Mouse (Mus musculus) lung, embryonic 14.5 days (tissue): ENCODE results near the gene Pacrg. TPM values are rescaled to one million over a fixed set of nuclear protein-coding genes. Genes with fewer than 3 reads are reported as not detected.

Experiments used
- ATAC-seq: fragments of 200-750 bp; cut with Nextera tagmentation; 2 replicates; pipeline ENCODE4 v1.8.0; 2017; ENCODE audit warnings: mild to moderate bottlenecking, moderate TSS enrichment, moderate library complexity; ENCODE audit not compliant: insufficient read depth
- DNase-seq: peaks from one replicate; pipeline ENCODE4 v3.0.0-alpha.2; 2015
- H3K27ac ChIP-seq: fragments of 300-500 bp; sonication (generic); 2 replicates; pipeline ENCODE4 v1.5.1; 2014; ENCODE audit warnings: low read depth, mild to moderate bottlenecking, moderate library complexity
- H3K27me3 ChIP-seq: fragments of 300-500 bp; sonication (generic); 2 replicates; pipeline ENCODE4 v1.6.1; 2014; ENCODE audit warnings: low read length, control low read depth; ENCODE audit not compliant: insufficient read depth
- H3K36me3 ChIP-seq: fragments of 300-500 bp; sonication (generic); 2 replicates; pipeline ENCODE4 v1.6.1; 2014; ENCODE audit warnings: control low read depth; ENCODE audit not compliant: insufficient read depth
- H3K4me1 ChIP-seq: fragments of 300-500 bp; sonication (generic); 2 replicates; pipeline ENCODE4 v1.6.1; 2014; ENCODE audit warnings: antibody characterized with exemption, control low read depth; ENCODE audit not compliant: insufficient read depth
- H3K4me2 ChIP-seq: fragments of 300-500 bp; sonication (generic); 2 replicates; pipeline ENCODE4 v1.6.1; 2014; ENCODE audit warnings: mild to moderate bottlenecking
- H3K4me3 ChIP-seq: fragments of 300-500 bp; sonication (generic); 2 replicates; pipeline ENCODE4 v1.5.1; 2014; ENCODE audit warnings: low read depth, low read length
- H3K9ac ChIP-seq: fragments of 300-500 bp; sonication (generic); 2 replicates; pipeline ENCODE4 v1.6.1; 2014
- H3K9me3 ChIP-seq: fragments of 300-500 bp; sonication (generic); 2 replicates; pipeline ENCODE4 v1.6.1; 2016; ENCODE audit warnings: low read depth, low read length, control low read depth
- CTCF ChIP-seq: IDR thresholded peaks from 2 replicates; pipeline ENCODE4 v1.5.1; 2016; ENCODE audit warnings: antibody characterized with exemption, low read depth
- WGBS: fragments of 180-500 bp; shearing (Covaris S2); extraction: QIAGEN DNeasy Blood & Tissue Kit; methylation state at CpG from one replicate; pipeline ENCODE4 v1.1.7; 2014; 5-methylcytosine and 5-hydroxymethylcytosine counted together
- polyA plus RNA-seq: library from polyadenylated mRNA; unstranded; fragments of >200 nt; fragmentation: Nextera tagmentation; extraction: Ambion mirVana; gene quantifications from 2 replicates; pipeline ENCODE4 v1.2.1, GENCODE M21; 2014

Pacrg gene
- polyA plus RNA-seq, 1 experiment from 2014 or later: 2.2 TPM

DNA sequence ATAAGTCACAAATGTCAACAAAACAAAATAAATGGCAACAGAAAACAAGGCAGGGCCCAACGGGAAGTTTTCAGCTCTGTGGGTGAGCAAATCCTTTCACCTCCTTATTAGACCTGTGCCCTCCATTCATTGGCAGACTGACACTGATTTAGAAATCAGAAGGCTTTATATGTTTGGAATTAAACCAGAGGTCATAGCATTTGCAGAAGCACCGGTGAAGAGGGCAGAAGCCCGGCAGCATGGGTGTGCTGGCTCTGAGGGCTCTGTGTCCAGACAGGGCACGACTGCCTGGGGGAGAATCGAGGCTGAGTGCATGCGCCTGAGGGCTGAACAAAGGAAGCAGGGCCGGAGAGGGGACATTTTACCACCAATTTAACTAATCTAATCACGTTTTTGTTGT lies 344.5 kb downstream of the Pacrg start:
- no peak overlapping the region for H3K4me3 ChIP-seq
- no peak for DNase-seq
- no peak overlapping the region for H3K27ac ChIP-seq
- WGBS: 46% methylated on average over 8 of the region's 8 CpGs
- TF ChIP-seq CTCF: no peak
- no peaks in the 10 kb centered on the region for H3K9me3 ChIP-seq
- no peaks in the 10 kb centered on the region for H3K27me3 ChIP-seq
- peaks cover 20% of the 10 kb centered on the region; the same call in 1 of the 2 replicates for H3K4me1 ChIP-seq
- H3K9ac ChIP-seq: no peak overlapping the region
- H3K4me2 ChIP-seq: no peak overlapping the region
- 0 out of 2 replicates have a peak, but pooled peaks have one; percentile 37 for ATAC-seq
- no peaks in the 10 kb centered on the region for H3K36me3 ChIP-seq

DNA sequence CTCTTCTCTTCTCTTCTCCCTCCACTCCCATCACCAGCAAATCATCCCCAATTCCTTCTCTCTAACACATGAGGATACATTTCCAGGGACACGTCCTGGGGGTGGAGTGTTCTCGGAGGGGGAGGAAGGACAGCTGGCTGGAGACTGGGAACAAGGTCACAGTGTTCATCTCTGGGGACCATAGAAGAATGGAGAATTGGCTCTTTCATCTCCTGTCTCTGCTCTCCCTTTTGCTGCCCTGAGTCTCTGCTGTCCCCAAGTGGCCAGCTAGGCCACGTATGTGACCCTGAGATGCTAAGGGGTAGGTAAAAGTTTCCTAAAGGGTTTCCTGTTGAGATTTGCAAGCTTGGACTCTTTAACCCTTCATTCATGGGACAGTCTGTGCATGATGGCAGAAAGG lies 347.0 kb downstream of the Pacrg start:
- no peaks in the 10 kb centered on the region for H3K9me3 ChIP-seq
- H3K4me2 ChIP-seq: no peak overlapping the region
- H3K27ac ChIP-seq: no peak overlapping the region
- no peak overlapping the region for H3K4me3 ChIP-seq
- H3K36me3 ChIP-seq: no peaks in the 10 kb centered on the region
- TF ChIP-seq CTCF: peak; percentile 76
- ATAC-seq (no peak), DNase-seq (peak; percentile 56)
- H3K4me1 ChIP-seq: peaks cover 26% of the 10 kb centered on the region
- no peak overlapping the region for H3K9ac ChIP-seq
- 37% methylated on average over 3 of the region's 3 CpGs for WGBS
- no peaks in the 10 kb centered on the region for H3K27me3 ChIP-seq

DNA sequence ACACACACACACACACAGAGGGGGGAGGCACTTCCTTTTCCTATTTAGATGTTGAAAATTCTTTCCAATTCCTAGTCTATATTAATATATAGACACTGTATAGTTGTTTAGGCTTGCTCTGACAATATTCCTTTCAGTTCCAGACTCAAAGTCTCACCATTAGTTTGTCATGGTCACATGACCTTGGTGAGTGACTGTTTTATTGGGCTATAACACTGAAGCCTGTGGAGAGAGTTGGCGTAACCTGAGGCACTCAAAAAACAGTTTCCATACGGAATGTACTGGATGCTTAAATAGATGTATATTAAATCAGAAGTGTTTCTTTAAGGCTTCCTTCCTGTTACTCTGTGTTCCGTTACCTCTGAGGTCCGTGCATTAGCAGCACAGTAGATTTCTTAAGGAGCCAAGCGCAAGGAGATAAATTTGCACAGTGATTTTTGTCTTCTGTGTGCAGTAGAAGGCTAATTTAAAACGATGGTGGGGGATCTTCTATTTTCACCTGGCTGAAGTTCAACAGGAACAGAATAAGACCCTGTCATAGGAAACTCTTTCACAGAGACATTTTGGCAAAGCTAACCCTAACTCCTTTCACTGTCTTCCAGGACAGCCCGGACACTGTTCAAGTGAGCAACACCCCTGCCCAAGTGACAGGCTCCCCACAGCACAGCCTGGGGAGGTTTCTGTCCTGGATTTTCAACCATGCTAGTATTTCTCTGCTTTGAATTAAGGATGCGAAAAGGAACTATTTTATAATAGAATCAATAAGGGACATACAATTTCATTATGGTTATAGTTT lies 349.5 kb downstream of the Pacrg start:
- DNase-seq (no peak), ATAC-seq (no peak)
- H3K4me1 ChIP-seq: peaks cover 17% of the 10 kb centered on the region
- WGBS: 60% methylated on average over 8 of the region's 8 CpGs
- no peaks in the 10 kb centered on the region for H3K27me3 ChIP-seq
- H3K27ac ChIP-seq: no peak overlapping the region
- no peak for TF ChIP-seq CTCF
- no peak overlapping the region for H3K4me2 ChIP-seq
- no peak overlapping the region for H3K4me3 ChIP-seq
- H3K36me3 ChIP-seq: no peaks in the 10 kb centered on the region
- H3K9me3 ChIP-seq: no peaks in the 10 kb centered on the region
- H3K9ac ChIP-seq: no peak overlapping the region

DNA sequence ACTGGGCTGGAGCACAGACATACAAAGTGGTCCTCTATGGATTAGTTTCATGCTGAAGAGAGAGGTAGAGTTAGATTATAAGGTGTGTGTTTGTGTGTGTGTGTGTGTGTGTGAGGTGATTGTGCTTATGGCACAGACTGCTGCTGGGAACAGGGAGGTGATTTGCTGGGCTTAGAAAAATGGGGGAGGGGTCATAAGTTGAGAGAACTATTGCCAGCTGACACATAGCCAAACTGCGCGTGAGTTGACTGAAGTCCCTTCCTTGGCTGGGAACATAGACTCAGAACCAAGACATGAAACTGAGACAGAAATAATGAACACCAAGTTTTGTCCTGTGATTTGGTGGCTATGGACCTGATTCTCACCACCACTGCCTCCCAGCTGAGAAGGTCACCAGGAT lies 351.2 kb downstream of the Pacrg start:
- 51% methylated on average over 2 of the region's 2 CpGs for WGBS
- no peak overlapping the region for H3K27ac ChIP-seq
- H3K4me1 ChIP-seq: peaks cover 16% of the 10 kb centered on the region
- peak; percentile 89 for DNase-seq
- TF ChIP-seq CTCF: no peak
- H3K4me2 ChIP-seq: no peak overlapping the region
- no peak overlapping the region for H3K9ac ChIP-seq
- H3K4me3 ChIP-seq: no peak overlapping the region
- no peaks in the 10 kb centered on the region for H3K9me3 ChIP-seq
- no peaks in the 10 kb centered on the region for H3K27me3 ChIP-seq
- ATAC-seq: peak; percentile 57; the same call in 1 of the 2 replicates
- no peaks in the 10 kb centered on the region for H3K36me3 ChIP-seq

DNA sequence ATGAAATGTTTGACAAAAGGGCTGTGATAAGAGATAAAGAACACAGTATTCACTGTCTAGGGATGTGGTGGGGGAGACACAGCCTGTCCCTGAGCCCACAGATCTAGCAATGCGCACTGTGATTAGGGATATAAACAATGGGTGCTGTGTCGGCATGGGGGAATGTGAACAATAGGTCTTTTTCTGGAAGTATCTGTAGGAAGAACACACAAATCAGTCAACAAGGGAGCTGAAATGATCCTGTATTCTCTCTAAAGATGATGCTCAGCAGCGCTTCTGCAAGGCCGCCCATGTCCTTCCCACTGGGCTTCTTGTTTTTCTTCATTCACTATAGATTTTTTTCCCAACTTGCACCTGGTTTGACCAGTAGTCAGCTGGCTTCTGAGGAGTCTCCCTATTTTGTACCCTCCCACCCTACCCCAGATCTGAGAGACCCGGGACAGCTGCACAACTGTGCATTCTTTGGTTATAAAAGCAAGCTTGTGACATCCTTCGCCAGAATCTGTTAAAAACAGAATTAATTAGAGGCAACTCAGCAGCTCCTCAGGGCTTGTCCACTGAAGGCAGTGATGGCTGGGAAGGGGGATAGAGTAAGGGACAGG lies 356.1 kb downstream of the Pacrg start:
- DNase-seq (no peak), ATAC-seq (no peak)
- TF ChIP-seq CTCF: no peak
- Histone ChIP-seq H3K36me3 (no peaks in the 10 kb centered on the region), H3K9ac (no peak overlapping the region), H3K27me3 (no peaks in the 10 kb centered on the region), H3K4me2 (no peak overlapping the region), H3K9me3 (no peaks in the 10 kb centered on the region), H3K4me3 (no peak overlapping the region), H3K4me1 (peaks cover 6% of the 10 kb centered on the region), H3K27ac (no peak overlapping the region)
- WGBS: 63% methylated on average over 6 of the region's 6 CpGs

DNA sequence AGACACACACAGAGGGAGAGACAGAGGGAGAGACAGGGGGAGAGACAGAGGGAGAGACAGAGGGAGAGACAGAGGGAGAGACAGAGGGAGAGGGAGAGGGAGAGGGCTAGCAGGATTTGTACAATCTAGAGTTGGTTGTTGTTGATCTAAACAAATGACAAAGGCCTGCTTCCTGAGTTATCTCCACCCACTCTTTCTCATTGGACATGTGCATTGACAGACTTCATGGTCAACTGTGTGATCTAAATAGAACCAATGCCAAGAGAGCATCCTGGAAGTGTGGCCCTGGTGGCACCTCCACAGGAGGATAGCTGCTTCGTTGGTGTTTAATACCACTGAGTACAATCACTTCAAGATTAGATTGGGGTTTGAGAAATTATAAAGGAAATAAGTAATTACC lies 359.0 kb downstream of the Pacrg start:
- ATAC-seq (no peak), DNase-seq (no peak)
- H3K9ac ChIP-seq: no peak overlapping the region
- no peaks in the 10 kb centered on the region for H3K27me3 ChIP-seq
- no peak for TF ChIP-seq CTCF
- H3K27ac ChIP-seq: no peak overlapping the region
- WGBS: 83% methylated on average over 1 of the region's 1 CpGs
- no peak overlapping the region for H3K4me2 ChIP-seq
- no peak overlapping the region for H3K4me3 ChIP-seq
- no peaks in the 10 kb centered on the region for H3K36me3 ChIP-seq
- no peaks in the 10 kb centered on the region for H3K9me3 ChIP-seq
- H3K4me1 ChIP-seq: peaks cover 11% of the 10 kb centered on the region; the same call in 1 of the 2 replicates

DNA sequence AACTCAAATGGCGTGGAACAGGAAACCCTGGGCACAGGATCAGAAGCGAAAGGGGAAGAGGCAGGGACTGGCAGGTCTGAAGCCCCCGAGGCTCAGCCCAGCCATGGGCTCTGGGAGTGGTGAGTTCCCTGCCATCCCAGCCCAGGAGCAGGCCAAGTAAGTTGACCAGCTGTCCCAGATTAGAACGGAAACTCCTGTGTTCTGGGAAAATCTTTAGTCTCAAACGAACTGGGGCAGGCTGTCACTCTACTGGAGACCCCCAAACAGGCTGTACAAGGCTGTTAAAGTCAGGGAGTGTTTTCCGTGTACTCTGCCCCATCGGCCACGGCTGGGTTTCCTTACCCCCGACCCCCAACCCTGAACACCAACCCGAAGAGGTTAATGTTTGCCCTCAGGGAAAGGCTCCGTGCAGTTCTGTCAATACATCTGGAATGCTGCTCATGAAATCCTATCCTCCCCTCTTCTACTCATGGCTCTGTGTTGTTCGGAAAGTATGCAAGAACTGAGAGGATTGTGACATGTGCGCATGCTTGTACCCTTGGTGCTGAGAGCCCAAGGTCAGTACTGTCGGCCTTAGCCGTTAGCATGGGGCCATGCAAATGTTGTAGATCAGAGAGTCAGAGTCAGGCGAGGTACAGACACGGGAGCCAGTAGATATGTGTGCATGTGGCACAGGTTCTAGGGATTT lies 360.9 kb downstream of the Pacrg start:
- Histone ChIP-seq H3K4me1 (peaks cover 11% of the 10 kb centered on the region; the same call in 1 of the 2 replicates), H3K4me2 (no peak overlapping the region), H3K27me3 (no peaks in the 10 kb centered on the region), H3K4me3 (no peak overlapping the region), H3K27ac (peak overlapping the region; percentile 60), H3K9me3 (no peaks in the 10 kb centered on the region), H3K36me3 (no peaks in the 10 kb centered on the region), H3K9ac (no peak overlapping the region)
- 47% methylated on average over 17 of the region's 17 CpGs for WGBS
- TF ChIP-seq CTCF: no peak
- peak; percentile 31 for DNase-seq
- peak; percentile 55; the same call in 1 of the 2 replicates for ATAC-seq
